Mouse (Mus musculus) heart, embryonic 12.5 days (tissue): Measurements from ENCODE around the gene Tspyl1. TPM values are rescaled to one million over a fixed set of nuclear protein-coding genes. Genes with fewer than 3 reads are reported as not detected.

Experiments
- ATAC-seq: fragments of 200-750 bp; cut with Nextera tagmentation; 2 replicates; pipeline ENCODE4 v1.8.0; 2017; ENCODE audit warnings: moderate TSS enrichment, moderate library complexity; ENCODE audit not compliant: insufficient number of reproducible peaks, low FRiP score
- H3K27ac ChIP-seq: fragments of 300-500 bp; sonication (generic); 2 replicates; pipeline ENCODE4 v1.5.1; 2016; ENCODE audit warnings: mild to moderate bottlenecking, moderate library complexity; ENCODE audit not compliant: poor library complexity, severe bottlenecking
- H3K27me3 ChIP-seq: fragments of 300-500 bp; sonication (generic); replicated peaks from 2 replicates; pipeline ENCODE4 v1.6.1; 2016; ENCODE audit warnings: mild to moderate bottlenecking, moderate library complexity
- H3K36me3 ChIP-seq: fragments of 300-500 bp; sonication (generic); 2 replicates; pipeline ENCODE4 v1.6.1; 2016; ENCODE audit warnings: mild to moderate bottlenecking, moderate library complexity
- H3K4me1 ChIP-seq: fragments of 300-500 bp; sonication (generic); replicated peaks from 2 replicates; pipeline ENCODE4 v1.6.1; 2016; ENCODE audit warnings: mild to moderate bottlenecking
- H3K4me2 ChIP-seq: fragments of 300-500 bp; sonication (generic); 2 replicates; pipeline ENCODE4 v1.6.1; 2016; ENCODE audit warnings: mild to moderate bottlenecking, moderate library complexity
- H3K4me3 ChIP-seq: fragments of 300-500 bp; sonication (generic); 2 replicates; pipeline ENCODE4 v1.5.1; 2016; ENCODE audit warnings: mild to moderate bottlenecking
- H3K9ac ChIP-seq: fragments of 300-500 bp; sonication (generic); 2 replicates; pipeline ENCODE4 v1.6.1; 2016; ENCODE audit warnings: mild to moderate bottlenecking, moderate library complexity
- H3K9me3 ChIP-seq: fragments of 300-500 bp; sonication (generic); replicated peaks from 2 replicates; pipeline ENCODE4 v1.6.1; 2016; ENCODE audit warnings: mild to moderate bottlenecking, moderate library complexity
- WGBS: fragments of 180-500 bp; shearing (Covaris S2); methylation state at CpG from one replicate; pipeline ENCODE4 v1.1.7; 2016; 5-methylcytosine and 5-hydroxymethylcytosine counted together
- polyA plus RNA-seq: library from polyadenylated mRNA; unstranded; fragments of >200 nt; fragmentation: Nextera tagmentation; extraction: Ambion mirVana; gene quantifications from 2 replicates; pipeline ENCODE4 v1.2.1, GENCODE M21; 2016

Tspyl1 gene
- polyA plus RNA-seq, 1 experiment from 2014 or later = 85.1 TPM

DNA sequence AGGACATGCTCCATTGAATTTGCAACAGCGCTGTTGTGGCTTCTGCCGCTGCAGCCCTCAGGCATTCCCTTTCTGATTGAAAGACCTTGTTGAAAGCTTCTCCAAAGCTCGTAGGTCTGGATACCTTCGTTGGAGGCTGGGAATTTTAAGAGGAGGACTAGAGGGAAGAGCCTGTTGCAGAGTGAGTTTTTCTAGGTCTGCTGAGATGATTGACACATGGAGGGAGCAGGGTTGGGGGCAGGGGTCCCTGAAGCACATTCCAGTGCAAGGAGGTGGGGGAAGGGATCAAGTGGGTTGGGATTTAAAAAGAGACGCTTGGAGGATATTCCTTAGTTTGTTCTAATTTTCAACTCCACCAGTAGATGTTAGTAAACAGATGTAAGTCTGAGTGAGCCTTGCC, 18.4 kb downstream of the Tspyl1 start:
- Histone ChIP-seq H3K4me1 (peaks cover 42% of the 10 kb centered on the region), H3K27ac (peak overlapping the region; percentile 56), H3K9me3 (no peaks in the 10 kb centered on the region), H3K9ac (peak overlapping the region; percentile 32; the same call in 1 of the 2 replicates), H3K36me3 (no peaks in the 10 kb centered on the region), H3K4me3 (peak overlapping the region; percentile 39), H3K27me3 (no peaks in the 10 kb centered on the region), H3K4me2 (peak overlapping the region; percentile 96)
- ATAC-seq = no peak
- 28% methylated on average over 5 of the region's 5 CpGs for WGBS

DNA sequence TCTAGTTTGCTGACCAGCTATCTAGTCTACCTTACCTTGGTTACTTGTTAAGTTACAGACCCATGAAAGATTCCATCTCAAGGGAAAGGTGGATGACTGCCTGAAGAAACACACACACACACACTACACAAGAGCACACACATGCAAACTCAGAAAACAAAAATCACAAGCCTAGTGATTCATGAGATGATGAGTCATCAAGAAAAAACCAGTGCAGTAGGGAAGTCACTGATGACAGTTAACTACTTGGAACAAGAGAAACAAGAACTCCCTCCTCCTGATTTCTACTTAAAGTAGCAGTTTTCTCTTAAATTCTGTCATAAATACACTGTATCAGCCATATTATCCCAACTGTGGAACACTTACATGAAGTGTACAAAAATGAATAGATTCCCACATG, 25.1 kb downstream of the Tspyl1 start:
- H3K27me3 ChIP-seq = no peaks in the 10 kb centered on the region
- H3K4me3 ChIP-seq = no peak overlapping the region
- no peak for ATAC-seq
- H3K9me3 ChIP-seq = no peaks in the 10 kb centered on the region
- peaks cover 5% of the 10 kb centered on the region; the same call in 1 of the 2 replicates for H3K36me3 ChIP-seq
- H3K4me2 ChIP-seq = no peak overlapping the region
- H3K27ac ChIP-seq = no peak overlapping the region
- H3K4me1 ChIP-seq = peaks cover 12% of the 10 kb centered on the region; the same call in 1 of the 2 replicates
- H3K9ac ChIP-seq = no peak overlapping the region

DNA sequence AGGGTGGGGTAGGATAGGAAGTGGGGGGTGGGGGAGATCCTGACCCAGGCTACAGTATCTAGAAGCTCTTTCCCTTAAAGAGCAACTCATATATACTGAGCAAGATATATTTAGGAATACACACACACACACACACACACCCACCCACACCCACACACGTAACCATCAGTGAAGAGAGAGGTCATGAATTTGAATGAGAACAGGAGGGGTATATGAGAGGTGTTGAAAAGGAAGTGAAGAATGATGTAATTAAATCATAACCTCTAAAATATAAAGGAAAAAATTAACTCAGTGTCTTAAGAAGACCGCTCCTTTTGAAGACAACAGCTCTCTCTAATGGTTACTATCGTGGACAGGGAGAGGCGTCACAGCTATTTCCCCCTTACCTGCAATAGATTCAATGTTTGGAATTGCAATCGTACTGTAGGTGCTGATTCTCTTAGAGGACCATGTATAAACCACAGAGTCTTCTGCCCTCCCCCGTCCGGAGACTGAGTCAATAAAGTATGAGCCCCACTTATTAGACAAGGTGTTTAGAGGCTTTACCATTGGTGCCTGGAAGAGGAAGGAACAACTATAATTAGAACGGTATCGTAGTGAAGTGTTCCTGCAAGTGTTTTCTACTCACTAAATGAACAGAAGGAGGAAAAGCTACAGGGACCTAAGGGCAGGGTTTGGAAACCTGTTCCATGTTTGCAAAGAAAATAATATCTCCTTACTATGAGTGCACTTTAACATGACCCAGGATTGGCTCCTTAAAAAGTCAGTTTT, 28.1 kb downstream of the Tspyl1 start:
- 60% methylated on average over 9 of the region's 9 CpGs for WGBS
- no peak overlapping the region for H3K27ac ChIP-seq
- peaks cover 4% of the 10 kb centered on the region; the same call in 1 of the 2 replicates for H3K4me1 ChIP-seq
- H3K9ac ChIP-seq = no peak overlapping the region
- H3K4me3 ChIP-seq = no peak overlapping the region
- no peak for ATAC-seq
- H3K36me3 ChIP-seq = peaks cover 5% of the 10 kb centered on the region; the same call in 1 of the 2 replicates
- no peaks in the 10 kb centered on the region for H3K9me3 ChIP-seq
- no peak overlapping the region for H3K4me2 ChIP-seq
- H3K27me3 ChIP-seq = no peaks in the 10 kb centered on the region

DNA sequence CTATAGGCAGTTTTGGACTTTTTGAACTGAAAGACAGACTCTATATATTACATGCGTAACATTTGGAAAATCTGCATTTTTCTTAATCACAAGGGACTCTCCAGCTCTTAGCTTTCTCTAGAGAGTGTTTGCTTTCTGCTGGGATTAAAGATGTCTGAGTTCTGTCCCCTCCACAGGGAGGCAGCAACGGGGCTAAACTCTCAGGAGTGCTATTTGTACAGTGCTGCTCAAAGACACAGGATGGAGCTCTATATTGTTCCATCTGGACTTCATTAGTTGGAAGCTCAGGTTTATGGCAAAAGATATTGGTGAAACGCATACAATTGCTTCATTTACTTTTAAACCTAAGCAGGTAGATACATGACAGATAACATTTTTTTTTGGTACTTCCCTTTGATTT, 30.5 kb downstream of the Tspyl1 start:
- Histone ChIP-seq H3K9me3 (no peaks in the 10 kb centered on the region), H3K36me3 (peaks cover 5% of the 10 kb centered on the region; the same call in 1 of the 2 replicates), H3K9ac (no peak overlapping the region), H3K4me1 (peaks cover 14% of the 10 kb centered on the region), H3K4me2 (no peak overlapping the region), H3K27ac (no peak overlapping the region), H3K4me3 (no peak overlapping the region), H3K27me3 (no peaks in the 10 kb centered on the region)
- no peak for ATAC-seq
- 69% methylated on average over 3 of the region's 3 CpGs for WGBS

DNA sequence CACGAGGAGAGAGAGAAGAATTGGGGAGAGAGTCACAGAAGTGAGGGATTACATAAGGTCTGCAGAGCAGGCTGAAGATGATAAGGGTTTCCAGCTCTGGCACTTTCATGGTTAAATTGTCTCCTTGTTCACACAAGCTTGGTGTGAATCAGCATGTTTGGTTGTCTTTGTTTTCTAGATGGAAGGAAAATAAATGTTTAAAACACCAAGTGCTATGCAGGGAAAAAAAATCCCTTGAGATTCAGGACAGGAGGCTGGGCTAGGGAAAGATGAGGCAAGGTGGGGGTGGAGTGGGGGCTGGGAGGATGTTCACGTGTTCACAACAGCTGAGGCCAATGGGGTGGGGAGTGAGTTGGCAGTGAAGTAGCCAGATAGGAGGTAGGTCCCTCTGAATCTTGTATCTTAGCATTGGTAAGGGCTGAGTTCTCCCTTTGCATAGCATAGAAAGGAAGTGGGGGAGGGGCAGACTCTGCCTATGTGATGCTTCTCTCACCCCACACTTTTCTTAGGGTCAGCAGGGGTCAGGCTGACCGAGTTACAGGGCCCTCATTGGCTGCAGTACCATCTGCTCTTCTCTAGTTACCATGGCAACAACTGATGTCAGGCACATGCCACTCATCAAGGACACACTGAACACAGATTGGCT, 34.7 kb downstream of the Tspyl1 start:
- Histone ChIP-seq H3K9ac (no peak overlapping the region), H3K9me3 (no peaks in the 10 kb centered on the region), H3K4me1 (peaks cover 10% of the 10 kb centered on the region), H3K27me3 (no peaks in the 10 kb centered on the region), H3K4me3 (no peak overlapping the region), H3K36me3 (peaks cover 4% of the 10 kb centered on the region), H3K27ac (no peak overlapping the region), H3K4me2 (peak overlapping the region; percentile 20; the same call in 1 of the 2 replicates)
- ATAC-seq = 0 out of 2 replicates have a peak, but pooled peaks have one; percentile 51
- WGBS = 2% methylated on average over 3 of the region's 3 CpGs

DNA sequence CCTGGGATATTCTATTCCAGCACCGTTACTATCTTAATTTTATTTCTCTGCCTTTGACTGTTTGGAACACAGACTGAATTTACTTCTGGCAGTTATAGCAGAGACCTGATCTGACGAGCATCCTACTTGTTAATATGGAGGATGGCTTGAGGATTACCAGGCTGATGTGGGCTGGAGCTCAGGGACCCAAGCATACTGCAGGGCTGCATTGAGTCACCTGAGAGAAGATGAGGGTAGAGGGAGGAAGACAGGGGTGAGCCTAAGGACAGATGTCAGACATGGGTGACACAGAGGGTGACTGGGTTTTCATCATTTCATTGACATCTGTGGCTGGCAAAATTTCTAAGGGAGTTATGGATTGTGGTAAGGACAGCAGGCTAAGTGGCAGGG, 35.2 kb downstream of the Tspyl1 start:
- Histone ChIP-seq H3K9me3 (no peaks in the 10 kb centered on the region), H3K4me2 (no peak overlapping the region), H3K27ac (no peak overlapping the region), H3K36me3 (peaks cover 5% of the 10 kb centered on the region), H3K27me3 (no peaks in the 10 kb centered on the region), H3K9ac (no peak overlapping the region), H3K4me1 (peaks cover 10% of the 10 kb centered on the region), H3K4me3 (no peak overlapping the region)
- WGBS = 32% methylated on average over 2 of the region's 2 CpGs
- ATAC-seq = no peak

DNA sequence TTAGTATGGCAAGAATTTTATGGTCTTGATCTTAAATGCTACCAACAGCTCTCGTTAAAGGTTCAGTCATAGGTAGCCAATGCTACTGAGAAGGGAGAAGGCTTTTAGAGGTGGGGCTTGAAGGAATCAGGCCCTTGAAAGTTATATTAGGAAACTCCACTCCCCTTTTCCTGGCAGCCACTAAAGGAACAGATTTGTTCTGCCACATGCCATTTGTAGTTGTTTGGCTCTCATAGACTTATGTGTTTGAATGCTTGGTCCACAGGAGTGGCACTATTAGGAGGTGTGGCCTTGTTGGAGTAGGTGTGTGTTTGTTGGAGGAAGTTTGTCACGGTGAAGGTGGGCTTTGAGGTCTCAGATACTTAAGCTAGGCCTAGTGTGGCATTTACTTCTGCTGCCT, 38.8 kb downstream of the Tspyl1 start:
- WGBS = 58% methylated on average over 2 of the region's 2 CpGs
- Histone ChIP-seq H3K9ac (no peak overlapping the region), H3K4me3 (no peak overlapping the region), H3K36me3 (peaks cover 5% of the 10 kb centered on the region), H3K9me3 (no peaks in the 10 kb centered on the region), H3K4me1 (peaks cover 10% of the 10 kb centered on the region), H3K27ac (no peak overlapping the region), H3K27me3 (no peaks in the 10 kb centered on the region), H3K4me2 (no peak overlapping the region)
- no peak for ATAC-seq

DNA sequence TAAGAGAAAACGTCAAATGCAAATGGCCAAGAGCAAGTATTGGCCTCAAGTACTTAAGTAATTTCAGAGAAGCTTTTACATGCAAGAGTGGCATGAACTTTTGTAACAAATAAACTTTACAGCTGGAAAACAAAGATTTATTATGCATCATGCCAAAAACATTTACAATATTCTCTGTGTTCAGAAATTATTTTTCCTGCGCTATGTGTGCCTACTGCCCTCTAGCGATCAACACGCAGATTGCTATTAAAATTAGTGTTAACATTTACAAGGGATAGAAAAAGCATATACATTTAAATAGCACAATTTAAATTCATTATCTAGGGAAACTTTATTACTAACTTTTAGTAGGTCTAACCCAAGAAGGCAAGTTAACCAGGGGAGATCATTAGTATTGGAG, 44.7 kb downstream of the Tspyl1 start:
- ATAC-seq = no peak
- no peaks in the 10 kb centered on the region for H3K4me1 ChIP-seq
- H3K27ac ChIP-seq = no peak overlapping the region
- H3K9ac ChIP-seq = no peak overlapping the region
- peaks cover 5% of the 10 kb centered on the region for H3K36me3 ChIP-seq
- no peaks in the 10 kb centered on the region for H3K9me3 ChIP-seq
- WGBS = 29% methylated on average over 4 of the region's 4 CpGs
- no peaks in the 10 kb centered on the region for H3K27me3 ChIP-seq
- H3K4me3 ChIP-seq = no peak overlapping the region
- no peak overlapping the region for H3K4me2 ChIP-seq

DNA sequence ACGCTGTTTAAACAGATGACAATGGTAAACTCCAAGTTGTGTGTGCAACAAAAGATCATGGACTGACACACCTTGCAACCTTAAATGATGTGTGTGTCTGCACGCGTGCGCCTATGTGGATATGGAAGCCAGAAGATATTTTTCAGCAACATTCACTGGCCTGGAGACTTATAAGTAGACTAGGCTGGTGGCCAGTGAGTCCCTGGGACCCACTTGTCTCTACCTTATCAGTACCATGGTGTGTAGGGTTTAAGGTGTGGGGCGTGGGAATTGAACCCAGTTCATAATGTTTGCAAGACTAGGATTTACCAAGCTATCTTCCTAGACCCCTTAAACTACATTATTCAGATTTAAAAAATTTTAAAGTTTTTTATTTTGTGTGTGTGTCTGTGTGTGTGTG, 45.2 kb downstream of the Tspyl1 start:
- Histone ChIP-seq H3K9ac (no peak overlapping the region), H3K36me3 (peaks cover under 1% of the 10 kb centered on the region), H3K27me3 (no peaks in the 10 kb centered on the region), H3K4me2 (no peak overlapping the region), H3K9me3 (no peaks in the 10 kb centered on the region), H3K4me1 (no peaks in the 10 kb centered on the region), H3K27ac (no peak overlapping the region), H3K4me3 (no peak overlapping the region)
- 56% methylated on average over 5 of the region's 5 CpGs for WGBS
- no peak for ATAC-seq

DNA sequence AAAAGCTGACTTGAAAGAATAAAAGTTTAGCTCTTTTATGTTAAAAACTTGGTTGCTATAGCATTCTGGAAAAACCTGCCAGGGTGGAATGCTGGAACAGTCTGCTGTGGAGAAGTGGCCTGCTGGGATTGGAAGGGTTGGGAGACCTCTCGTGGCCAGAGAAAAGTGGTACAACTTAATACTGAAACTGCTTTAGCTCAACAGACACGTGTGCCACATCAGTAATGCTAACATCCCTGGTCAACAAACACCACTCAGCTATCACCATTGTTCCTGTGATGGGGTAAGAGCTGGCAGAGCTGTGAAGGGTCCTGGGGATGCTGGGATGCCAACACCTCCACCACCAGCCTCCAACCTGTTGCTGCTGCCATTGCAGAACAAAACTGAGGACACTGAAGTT, 46.3 kb downstream of the Tspyl1 start:
- H3K4me3 ChIP-seq = no peak overlapping the region
- H3K27ac ChIP-seq = no peak overlapping the region
- no peaks in the 10 kb centered on the region for H3K36me3 ChIP-seq
- no peaks in the 10 kb centered on the region for H3K4me1 ChIP-seq
- H3K4me2 ChIP-seq = no peak overlapping the region
- WGBS = 4% methylated on average over 2 of the region's 2 CpGs
- no peak overlapping the region for H3K9ac ChIP-seq
- no peaks in the 10 kb centered on the region for H3K27me3 ChIP-seq
- no peaks in the 10 kb centered on the region for H3K9me3 ChIP-seq
- ATAC-seq = peak; percentile 48; the same call in 1 of the 2 replicates
